Mouse (Mus musculus): ENCODE data around the gene Gm21812. TPM values are rescaled to one million over a fixed set of nuclear protein-coding genes. Genes with fewer than 3 reads are reported as not detected.
"Not testable (repeated sequence)": the region's sequence is repeated elsewhere in the genome, so short reads cannot be mapped to it uniquely, and the experiment has no call there.

Gm21812 gene
- total RNA-seq (2014; fragmentation: Nextera tagmentation), result not detected in 2 replicates
- not detected in 2 replicates for total RNA-seq (2017)
- polyA plus RNA-seq (2012), result not detected in 2 replicates

- not testable (repeated sequence) for H3K9me3 ChIP-seq (replicated peaks); DNase-seq (ENCODE audit: low spot score); H3K4me3 ChIP-seq (ENCODE audit: low read depth, low read length); H3K27me3 ChIP-seq (ENCODE audit: insufficient read depth, low read length); H3K4me1 ChIP-seq (ENCODE audit: insufficient read depth, low read depth, low read length); H3K36me3 ChIP-seq (replicated peaks); ATAC-seq (ENCODE audit: extremely low read depth, insufficient number of reproducible peaks, low FRiP score, poor library complexity, severe bottlenecking)
Measured at GRCm38 (mm10) chrY:9347084-9347483, at the start of gene Gm21812. Gene Gm21812 (minus strand): TSS chrY:9347184.

Other genes starting within 250 kb of the Gm21812 start
- not detected in 2 replicates for gene Gm21292, start 213.3 kb downstream of the Gm21812 start, total RNA-seq (2014; fragmentation: Nextera tagmentation)
- gene Gm21292, start 213.3 kb downstream of the Gm21812 start, total RNA-seq (2017), result not detected in 2 replicates
- gene Gm21292, start 213.3 kb downstream of the Gm21812 start, polyA plus RNA-seq (2012), result not detected in 2 replicates
- gene Gm21721, start 145.0 kb downstream of the Gm21812 start, total RNA-seq (2014; fragmentation: Nextera tagmentation), result not detected in 2 replicates
- not detected in 2 replicates for gene Gm21721, start 145.0 kb downstream of the Gm21812 start, total RNA-seq (2017)
- not detected in 2 replicates for gene Gm21721, start 145.0 kb downstream of the Gm21812 start, polyA plus RNA-seq (2012)
- not detected in 2 replicates for gene Gm21874, start 69.0 kb upstream of the Gm21812 start, total RNA-seq (2014; fragmentation: Nextera tagmentation)
- not detected in 2 replicates for gene Gm21874, start 69.0 kb upstream of the Gm21812 start, total RNA-seq (2017)
- gene Gm21874, start 69.0 kb upstream of the Gm21812 start, polyA plus RNA-seq (2012), result not detected in 2 replicates